Mouse (Mus musculus): Measurements from ENCODE around the gene Klhl41. TPM values are rescaled to one million over a fixed set of nuclear protein-coding genes. Genes with fewer than 3 reads are reported as not detected.

The Klhl41 gene
- polyA plus RNA-seq, 1 experiment from 2014 or later = 0.28 TPM

DNA sequence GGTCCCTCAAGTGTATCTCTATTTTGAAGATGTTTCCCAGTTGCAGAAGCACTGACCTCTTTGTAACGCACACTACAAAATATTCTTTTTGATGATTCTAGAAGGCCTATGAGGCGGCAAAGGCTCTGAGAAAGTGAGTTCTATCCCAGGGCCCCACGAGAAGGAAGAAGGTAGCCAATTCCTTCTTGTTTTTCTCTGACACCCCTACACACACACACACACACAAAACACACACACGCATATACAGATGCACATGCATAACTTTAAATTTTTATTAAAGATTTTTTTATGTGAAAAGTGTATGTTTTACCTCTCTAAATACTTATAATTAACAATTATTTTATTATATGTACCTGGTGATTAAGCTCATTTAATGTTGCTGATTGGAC is 43.7 kb downstream of the Klhl41 start:
- no peak; the same call in 1 of the 2 replicates for ATAC-seq (ENCODE audit: low FRiP score, low TSS enrichment)
- Histone ChIP-seq H3K27me3 (ENCODE audit: control insufficient read depth, insufficient read depth, low read length) (no peaks in the 10 kb centered on the region), H3K9me3 (ENCODE audit: control insufficient read depth, low read length) (no peaks in the 10 kb centered on the region), H3K4me2 (replicated peaks; ENCODE audit: low read depth) (peak overlapping the region; percentile 89; the same call in 1 of the 2 replicates), H3K9ac (ENCODE audit: low read length) (no peak overlapping the region), H3K4me1 (replicated peaks; ENCODE audit: control insufficient read depth, insufficient read depth) (no peaks in the 10 kb centered on the region), H3K27ac (replicated peaks) (no peak overlapping the region), H3K36me3 (ENCODE audit: control insufficient read depth, insufficient read depth, low read length) (no peaks in the 10 kb centered on the region), H3K4me3 (ENCODE audit: low read depth, low read length) (peak overlapping the region; percentile 61)
- TF ChIP-seq CTCF (IDR thresholded peaks at IDR 0.05; ENCODE audit: low read depth) (no peak), EP300 (optimal IDR thresholded peaks at IDR 0.05) (no peak)
- no peak for DNase-seq (ENCODE audit: low spot score)
- WGBS = 26% methylated on average over 4 of the region's 4 CpGs

DNA sequence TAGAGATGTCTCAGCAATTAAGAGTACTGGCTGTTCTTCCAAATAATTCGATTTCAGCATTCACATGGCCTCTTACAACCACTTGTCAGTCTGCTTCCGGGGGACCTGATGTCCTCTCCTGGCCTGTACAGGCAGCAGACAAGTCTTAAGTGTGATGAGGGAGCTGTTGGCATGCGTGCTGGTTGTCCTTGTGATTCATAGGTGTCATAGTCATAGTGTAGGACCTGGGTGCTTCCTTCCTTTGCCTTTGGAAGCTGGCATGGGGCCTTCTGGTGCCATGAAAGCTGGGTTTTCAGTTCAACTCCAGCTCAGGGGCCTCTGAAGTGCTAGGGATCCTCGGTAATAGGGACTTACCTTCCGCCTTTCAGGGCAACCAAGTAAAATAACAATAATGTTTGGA is 44.2 kb downstream of the Klhl41 start:
- ATAC-seq (ENCODE audit: low FRiP score, low TSS enrichment) = no peak
- WGBS = 71% methylated on average over 5 of the region's 5 CpGs
- H3K9me3 ChIP-seq (ENCODE audit: control insufficient read depth, low read length) = no peaks in the 10 kb centered on the region

DNA sequence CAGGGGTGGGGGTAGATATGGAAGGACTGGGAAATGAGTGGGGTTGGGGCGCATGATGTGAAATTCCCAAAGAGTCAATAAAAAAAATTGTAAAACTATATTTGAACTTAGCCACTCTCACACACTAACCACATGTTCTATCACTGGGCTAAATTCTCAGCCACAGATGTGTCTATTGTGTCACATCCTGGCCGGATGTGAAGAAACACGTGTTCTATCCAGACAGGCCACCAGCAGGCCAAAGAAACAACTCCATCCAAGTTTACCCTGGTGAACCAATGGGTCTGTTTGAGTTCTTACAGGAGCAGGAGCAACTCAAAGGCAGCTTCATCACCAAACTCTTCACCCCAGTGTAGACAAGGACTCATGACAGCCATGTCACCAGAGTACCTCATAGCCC is 46.6 kb downstream of the Klhl41 start:
- Histone ChIP-seq H3K4me1 (replicated peaks; ENCODE audit: control insufficient read depth, insufficient read depth) (no peaks in the 10 kb centered on the region), H3K4me3 (ENCODE audit: low read depth, low read length) (no peak overlapping the region), H3K9me3 (ENCODE audit: control insufficient read depth, low read length) (no peaks in the 10 kb centered on the region), H3K9ac (ENCODE audit: low read length) (no peak overlapping the region), H3K4me2 (replicated peaks; ENCODE audit: low read depth) (no peak overlapping the region), H3K27ac (replicated peaks) (no peak overlapping the region), H3K27me3 (ENCODE audit: control insufficient read depth, insufficient read depth, low read length) (no peaks in the 10 kb centered on the region), H3K36me3 (ENCODE audit: control insufficient read depth, insufficient read depth, low read length) (no peaks in the 10 kb centered on the region)
- ATAC-seq (ENCODE audit: low FRiP score, low TSS enrichment) (no peak), DNase-seq (ENCODE audit: low spot score) (no peak)
- TF ChIP-seq CTCF (IDR thresholded peaks at IDR 0.05; ENCODE audit: low read depth) (no peak), EP300 (optimal IDR thresholded peaks at IDR 0.05) (no peak)
- WGBS = 65% methylated on average over 3 of the region's 3 CpGs

More for the DNA sequence above, 44.2 kb downstream of the Klhl41 start:
- Histone ChIP-seq H3K4me2 (replicated peaks; ENCODE audit: low read depth) (no peak overlapping the region), H3K27me3 (ENCODE audit: control insufficient read depth, insufficient read depth, low read length) (no peaks in the 10 kb centered on the region), H3K9ac (ENCODE audit: low read length) (no peak overlapping the region), H3K4me3 (ENCODE audit: low read depth, low read length) (no peak overlapping the region), H3K36me3 (ENCODE audit: control insufficient read depth, insufficient read depth, low read length) (no peaks in the 10 kb centered on the region), H3K4me1 (replicated peaks; ENCODE audit: control insufficient read depth, insufficient read depth) (no peaks in the 10 kb centered on the region), H3K27ac (replicated peaks) (no peak overlapping the region)
- TF ChIP-seq EP300 (optimal IDR thresholded peaks at IDR 0.05) (no peak), CTCF (IDR thresholded peaks at IDR 0.05; ENCODE audit: low read depth) (no peak)
- no peak for DNase-seq (ENCODE audit: low spot score)

DNA sequence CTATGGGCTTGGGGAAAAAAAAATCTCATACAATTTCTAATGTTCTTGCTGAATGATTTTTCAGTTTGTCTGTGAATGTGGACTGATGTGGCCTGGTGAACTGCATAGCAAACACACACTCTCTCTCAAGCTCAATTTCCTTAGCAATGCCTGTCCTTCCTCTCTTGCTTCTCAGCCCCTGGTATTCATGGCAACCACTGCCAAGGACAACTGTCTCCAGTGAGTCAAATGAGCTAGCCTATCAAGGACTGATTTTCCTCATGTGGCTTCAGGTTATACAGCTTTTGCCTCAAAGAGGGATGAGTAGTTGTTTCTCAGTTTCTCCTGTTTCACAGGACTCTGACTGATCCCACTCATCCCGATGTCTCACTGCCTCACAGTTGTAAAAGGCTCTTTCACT is 49.2 kb downstream of the Klhl41 start:
- DNase-seq (ENCODE audit: low spot score) = no peak
- Histone ChIP-seq H3K27me3 (ENCODE audit: control insufficient read depth, insufficient read depth, low read length) (no peaks in the 10 kb centered on the region), H3K4me2 (replicated peaks; ENCODE audit: low read depth) (no peak overlapping the region), H3K27ac (replicated peaks) (no peak overlapping the region), H3K4me1 (replicated peaks; ENCODE audit: control insufficient read depth, insufficient read depth) (peaks cover 3% of the 10 kb centered on the region), H3K9ac (ENCODE audit: low read length) (no peak overlapping the region), H3K9me3 (ENCODE audit: control insufficient read depth, low read length) (no peaks in the 10 kb centered on the region), H3K36me3 (ENCODE audit: control insufficient read depth, insufficient read depth, low read length) (no peaks in the 10 kb centered on the region), H3K4me3 (ENCODE audit: low read depth, low read length) (no peak overlapping the region)
- no peak for ATAC-seq (ENCODE audit: low FRiP score, low TSS enrichment)
- no peak for TF ChIP-seq CTCF (IDR thresholded peaks at IDR 0.05; ENCODE audit: low read depth)
- TF ChIP-seq EP300 (optimal IDR thresholded peaks at IDR 0.05) = no peak
- 86% methylated on average over 1 of the region's 1 CpGs for WGBS

DNA sequence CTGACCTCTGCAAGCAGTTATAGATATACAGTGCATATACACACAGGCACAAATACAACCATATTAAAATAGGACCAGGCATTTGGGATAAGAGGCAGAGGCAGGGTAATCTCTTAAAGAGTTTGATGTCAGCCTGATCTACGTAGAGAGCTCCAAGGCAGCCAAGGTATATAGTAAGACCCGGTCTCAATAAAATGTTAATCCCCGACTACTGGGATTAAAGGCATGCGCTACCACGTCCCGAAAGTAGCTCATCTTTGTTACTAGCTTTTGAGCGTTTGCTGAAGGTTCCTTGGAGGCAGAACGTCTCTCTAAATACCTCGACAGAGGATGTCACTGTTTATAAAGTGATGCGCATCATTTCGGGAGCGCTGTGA is 52.3 kb downstream of the Klhl41 start, which contains the start of gene Ppig:
Ppig (plus strand) TSS at position 273 of the 377 bp plus-strand sequence.
- ATAC-seq (ENCODE audit: low FRiP score, low TSS enrichment) (peak; percentile 13; the same call in 1 of the 2 replicates), DNase-seq (ENCODE audit: low spot score) (no peak)
- peak within 1 kb of the TSS; percentile 67 for H3K4me2 ChIP-seq (replicated peaks; ENCODE audit: low read depth)
- 5% methylated on average over 12 of the region's 12 CpGs for WGBS
- peak within 1 kb of the TSS; percentile 97 for H3K4me3 ChIP-seq (ENCODE audit: low read depth, low read length)
- H3K4me1 ChIP-seq (replicated peaks; ENCODE audit: control insufficient read depth, insufficient read depth) = peaks cover 3% of the 10 kb centered on the region
- H3K9me3 ChIP-seq (ENCODE audit: control insufficient read depth, low read length) = no peaks in the 10 kb centered on the region
- peak within 1 kb of the TSS; percentile 92 for H3K27ac ChIP-seq (replicated peaks)
- H3K27me3 ChIP-seq (ENCODE audit: control insufficient read depth, insufficient read depth, low read length) = no peaks in the 10 kb centered on the region
- H3K36me3 ChIP-seq (ENCODE audit: control insufficient read depth, insufficient read depth, low read length) = no peaks in the 10 kb centered on the region
- TF ChIP-seq CTCF (IDR thresholded peaks at IDR 0.05; ENCODE audit: low read depth) = no peak
- TF ChIP-seq EP300 (optimal IDR thresholded peaks at IDR 0.05) = no peak
- peak within 1 kb of the TSS; percentile 89 for H3K9ac ChIP-seq (ENCODE audit: low read length)

DNA sequence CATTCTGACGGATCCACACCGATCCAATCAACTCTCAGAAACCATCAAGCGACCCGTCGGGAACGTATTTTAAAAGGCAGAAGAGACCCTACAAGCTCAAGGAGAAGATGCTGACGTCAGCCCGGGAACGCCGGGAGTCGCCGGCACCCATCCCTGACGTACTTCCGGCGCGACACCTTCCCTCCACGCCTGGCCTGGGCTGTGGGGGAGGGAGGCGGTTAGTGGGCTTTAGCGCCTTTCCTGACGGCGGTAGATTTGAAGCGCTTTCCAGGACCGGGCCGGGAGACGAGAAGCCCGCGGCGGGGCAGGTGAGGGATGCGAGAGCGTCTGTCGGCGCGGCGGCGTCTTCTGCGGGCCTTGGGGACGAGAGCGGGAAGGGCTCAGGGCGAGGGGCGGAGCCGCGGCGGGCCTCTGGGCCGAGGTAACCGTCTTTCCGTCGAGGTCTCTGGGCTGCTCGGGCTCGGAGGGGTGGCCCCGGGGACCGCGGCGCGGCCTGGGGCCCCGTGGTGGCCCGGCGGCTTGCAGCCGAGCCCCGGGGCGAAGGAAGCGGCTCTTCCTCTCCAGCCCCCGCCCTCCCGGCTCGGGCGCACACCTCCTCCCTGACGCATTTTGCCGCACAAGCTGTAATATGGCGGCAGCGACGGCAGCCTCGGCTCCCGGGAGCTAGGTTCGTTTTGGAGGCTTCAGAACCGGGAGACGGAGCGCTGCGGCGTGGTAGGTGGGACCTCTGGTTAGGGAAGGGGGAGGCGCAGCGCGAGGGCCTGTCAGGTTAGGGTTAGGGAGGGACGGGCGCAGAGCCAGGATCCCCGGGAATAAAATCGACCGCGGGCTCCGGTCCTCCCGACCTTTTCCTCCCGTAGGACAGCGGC is 53.0 kb downstream of the Klhl41 start:
- whole genome bisulfite sequencing = under 1% methylated on average over 91 of the region's 91 CpGs
- ATAC-seq (ENCODE audit: low FRiP score, low TSS enrichment) = peak; percentile 92

More for the DNA sequence above, 53.0 kb downstream of the Klhl41 start:
- peak overlapping the region; percentile 67 for H3K4me2 ChIP-seq (replicated peaks; ENCODE audit: low read depth)
- peak overlapping the region; percentile 92 for H3K27ac ChIP-seq (replicated peaks)
- H3K4me3 ChIP-seq (ENCODE audit: low read depth, low read length) = peak overlapping the region; percentile 97
- peak; percentile 93 for DNase-seq (ENCODE audit: low spot score)
- H3K9ac ChIP-seq (ENCODE audit: low read length) = peak overlapping the region; percentile 89
- no peaks in the 10 kb centered on the region for H3K36me3 ChIP-seq (ENCODE audit: control insufficient read depth, insufficient read depth, low read length)
- H3K9me3 ChIP-seq (ENCODE audit: control insufficient read depth, low read length) = no peaks in the 10 kb centered on the region
- TF ChIP-seq EP300 (optimal IDR thresholded peaks at IDR 0.05) = no peak
- no peak for TF ChIP-seq CTCF (IDR thresholded peaks at IDR 0.05; ENCODE audit: low read depth)
- no peaks in the 10 kb centered on the region for H3K27me3 ChIP-seq (ENCODE audit: control insufficient read depth, insufficient read depth, low read length)
- peaks cover 3% of the 10 kb centered on the region for H3K4me1 ChIP-seq (replicated peaks; ENCODE audit: control insufficient read depth, insufficient read depth)
